ENCODE assay signal across 9 mouse cellular contexts in the genomic region with DNA sequence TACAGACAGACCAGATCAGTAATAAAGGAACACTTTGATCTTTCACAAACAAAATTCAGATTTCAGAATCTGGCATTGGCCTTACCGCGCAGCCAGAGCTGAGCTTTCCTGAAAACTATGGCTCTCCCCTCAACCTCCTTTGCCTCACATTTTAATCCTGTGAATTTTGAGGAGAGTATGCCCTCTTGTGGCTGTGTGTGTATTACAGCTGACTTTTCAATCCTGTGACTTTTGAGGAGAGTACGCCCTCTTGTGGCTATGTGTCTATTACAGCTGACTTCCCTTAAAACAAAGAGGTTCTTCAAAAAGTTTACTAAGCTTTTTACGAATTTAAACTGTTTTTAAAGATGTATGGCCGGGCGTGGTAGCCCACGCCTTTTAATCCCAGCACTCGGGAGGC. TPM values are rescaled to one million over a fixed set of nuclear protein-coding genes. Genes with fewer than 3 reads are reported as not detected.
DNase-seq lines count a peak whose midpoint lies in the region; ATAC-seq and TF ChIP-seq lines count a peak whose summit lies in the region.
"Had no signal": no experiment of that assay in that cellular context is flagged by ENCODE, and none has a peak within 500 bp of the region (broad histone marks: within the 10 kb centered on the region; RNA-seq: fewer than 3 reads in every experiment).

No protein-coding gene starts in this region.

- TF ChIP-seq EP300 in liver, embryonic 14.5 days (IDR thresholded peaks at IDR 0.05; ENCODE audit: low read depth) = no peak

- peak; percentile 84 for TF ChIP-seq CTCF in G1E (IDR thresholded peaks at IDR 0.05; ENCODE audit: low read depth, low read length)
- TF ChIP-seq CTCF in liver, embryonic 14.5 days (IDR thresholded peaks at IDR 0.05; ENCODE audit: low read depth) = peak; percentile 97

- DNase-seq in 416B (ENCODE audit: low read depth) = peak; percentile 88
- DNase-seq in G1E (ENCODE audit: low spot score) = peak; percentile 57
- peak; percentile 72 for DNase-seq in cerebellum, adult 11 months
- DNase-seq in frontal cortex, postnatal 10 days (ENCODE audit: low spot score in 2 of 2) = peak; percentile 33 to 75
- peak; percentile 85 for DNase-seq in kidney, postnatal 14 days
- peak; percentile 68 to 72 (median 72) for DNase-seq in liver, embryonic 14.5 days (ENCODE audit: low read depth in 3 of 3, low spot score in 3 of 3)
- peak; percentile 55 for DNase-seq in ovary, postnatal 36 days (ENCODE audit: low spot score)
- DNase-seq in thymus, postnatal 25 days = peak; percentile 78

- no peak overlapping the region for H3K4me3 ChIP-seq in G1E (ENCODE audit: low read depth, low read length)
- H3K4me3 ChIP-seq in liver, embryonic 14.5 days (ENCODE audit: insufficient read depth in 1 of 2, low read depth in 2 of 2, low read length in 2 of 2) = no peak overlapping the region
- H3K4me3 ChIP-seq: limb, embryonic 12.5 days had no signal

- peaks cover 2% of the 10 kb centered on the region; the same call in 1 of the 2 replicates for H3K4me1 ChIP-seq in G1E (ENCODE audit: insufficient read depth, low read depth, low read length)
- H3K4me1 ChIP-seq in liver, embryonic 14.5 days (replicated peaks; ENCODE audit: control insufficient read depth in 2 of 2, insufficient read depth in 2 of 2, low read length in 1 of 2) = peaks cover 0 to 6% of the 10 kb centered on the region in 2 experiments; a peak in 2 of 4 replicates

- H3K27me3 ChIP-seq in G1E (ENCODE audit: insufficient read depth, low read length) = peaks cover 10% of the 10 kb centered on the region
- no peaks in the 10 kb centered on the region for H3K27me3 ChIP-seq in liver, embryonic 14.5 days (ENCODE audit: control insufficient read depth, insufficient read depth, low read length)

- peak; percentile 55 for ATAC-seq in G1E (ENCODE audit: extremely low read depth, insufficient number of reproducible peaks, low FRiP score, poor library complexity, severe bottlenecking)
- ATAC-seq in liver, embryonic 14.5 days (ENCODE audit: insufficient read depth) = no peak

- 6% methylated on average over 8 of the region's 8 CpGs for WGBS in liver, embryonic 14.5 days (ENCODE audit: insufficient replicate concordance)

- H3K4me2 ChIP-seq in liver, embryonic 14.5 days (ENCODE audit: low read depth) = no peak overlapping the region
- H3K4me2 ChIP-seq: limb, embryonic 12.5 days had no signal

- H3K9me3 ChIP-seq in G1E (replicated peaks) = no peaks in the 10 kb centered on the region
- no peaks in the 10 kb centered on the region for H3K9me3 ChIP-seq in liver, embryonic 14.5 days (ENCODE audit: control insufficient read depth, low read length)
- H3K9me3 ChIP-seq: limb, embryonic 12.5 days had no signal

- H3K27ac ChIP-seq in liver, embryonic 14.5 days = no peak overlapping the region
- H3K27ac ChIP-seq: limb, embryonic 12.5 days had no signal

- H3K36me3 ChIP-seq in G1E (replicated peaks) = peaks cover 17% of the 10 kb centered on the region
- H3K36me3 ChIP-seq in liver, embryonic 14.5 days (replicated peaks; ENCODE audit: control insufficient read depth, insufficient read depth, low read depth) = peaks cover 4% of the 10 kb centered on the region; the same call in 1 of the 2 replicates

- no peak overlapping the region for H3K9ac ChIP-seq in liver, embryonic 14.5 days (replicated peaks)
- H3K9ac ChIP-seq: limb, embryonic 12.5 days had no signal

RNA-seq across cellular contexts. Expression of a gene that starts 3.4 kb away (rescaled TPM):
- total RNA-seq in G1E (2014; fragmentation: Nextera tagmentation) (not detected in 2 replicates), G1E (2017) (0.05 TPM in 1 of 2 replicates, not detected in the other)
- not detected in 2 replicates for polyA plus RNA-seq in G1E (2012)
- 0.07 and 0.10 TPM in 2 replicates for polyA plus RNA-seq in liver, embryonic 14.5 days (2012; rRNA removed)
- 0.03 TPM in 1 of 2 replicates, not detected in the other for polyA plus RNA-seq in liver, embryonic 14.5 days (2014; fragmentation: Nextera tagmentation; extraction: Ambion mirVana)

RNA-seq across cellular contexts. Expression of a gene that starts 23.3 kb away (rescaled TPM):
- total RNA-seq in G1E (2014; fragmentation: Nextera tagmentation) (42.0 and 42.5 TPM in 2 replicates), G1E (2017) (84.2 and 89.8 TPM in 2 replicates)
- 14.0 TPM in 2 replicates for polyA plus RNA-seq in G1E (2012)
- polyA plus RNA-seq in liver, embryonic 14.5 days (2012; rRNA removed) = 10.1 and 12.8 TPM in 2 replicates
- polyA plus RNA-seq in liver, embryonic 14.5 days (2014; fragmentation: Nextera tagmentation; extraction: Ambion mirVana) = 31.3 and 34.6 TPM in 2 replicates

RNA-seq across cellular contexts. Expression of a gene that starts 37.1 kb away (rescaled TPM):
- total RNA-seq in G1E (2014; fragmentation: Nextera tagmentation) (not detected in 2 replicates), G1E (2017) (0.16 TPM in 1 of 2 replicates, not detected in the other)
- polyA plus RNA-seq in G1E (2012) = not detected in 2 replicates
- 0.03 and 0.18 TPM in 2 replicates for polyA plus RNA-seq in liver, embryonic 14.5 days (2012; rRNA removed)
- polyA plus RNA-seq in liver, embryonic 14.5 days (2014; fragmentation: Nextera tagmentation; extraction: Ambion mirVana) = 0.11 TPM in 1 of 2 replicates, not detected in the other
